Mouse (Mus musculus) T-cell, adult 2 months (primary cell): ENCODE measurements at regions not wholly inside any gene's neighbourhood (a gene's known extent, or its start where the extent isn't known, plus 50 kb on each side); places are given as distances from the start of the nearest gene placed in this dataset.

ENCODE experiments used
- DNase-seq: peaks from one replicate; pipeline ENCODE4 v3.0.0; 2022; ENCODE audit warnings: low spot score

DNA sequence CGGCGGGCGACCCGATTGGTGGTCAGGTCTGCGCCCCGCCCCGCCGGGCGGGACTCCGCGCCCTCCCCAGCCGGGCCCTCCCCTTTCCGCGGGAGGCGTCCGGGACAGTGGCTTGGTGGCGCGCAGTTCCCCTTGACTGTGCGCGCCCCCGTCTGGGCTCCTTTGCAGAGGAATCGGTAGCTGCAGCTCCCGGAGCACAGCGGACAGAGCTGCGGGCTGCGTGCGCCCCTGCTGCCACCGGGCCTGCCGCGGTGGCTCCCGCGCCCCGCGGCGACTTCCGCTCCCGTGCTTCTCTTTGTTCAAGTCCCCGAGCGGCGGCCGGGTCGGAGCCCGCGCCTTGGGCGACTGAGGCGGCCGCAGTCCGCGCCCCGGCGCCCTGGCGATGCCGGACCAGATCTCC lies 566.6 kb upstream of the Gm21863 start:
- peak; percentile 0 for DNase-seq
